Mouse (Mus musculus) 416B (cell line): ENCODE data around the gene Large1.
"Not testable (repeated sequence)": the region's sequence is repeated elsewhere in the genome, so short reads cannot be mapped to it uniquely, and the experiment has no call there.

Experiments used
- DNase-seq: peaks from one replicate; pipeline ENCODE4 v3.0.0; 2011; ENCODE audit warnings: low read depth

The Large1 gene

GRCm38 (mm10) chr8:73161994-73162393, 191.3 kb downstream of the Large1 start:
- no peak for DNase-seq

- DNase-seq = no peak
Observed at GRCm38 (mm10) chr8:73161564-73161963, 191.8 kb downstream of the Large1 start.

- no peak for DNase-seq
Observed at GRCm38 (mm10) chr8:73160945-73161344, 192.4 kb downstream of the Large1 start.

- no peak for DNase-seq
Observed at GRCm38 (mm10) chr8:73147236-73147635, 206.1 kb downstream of the Large1 start.

DNA sequence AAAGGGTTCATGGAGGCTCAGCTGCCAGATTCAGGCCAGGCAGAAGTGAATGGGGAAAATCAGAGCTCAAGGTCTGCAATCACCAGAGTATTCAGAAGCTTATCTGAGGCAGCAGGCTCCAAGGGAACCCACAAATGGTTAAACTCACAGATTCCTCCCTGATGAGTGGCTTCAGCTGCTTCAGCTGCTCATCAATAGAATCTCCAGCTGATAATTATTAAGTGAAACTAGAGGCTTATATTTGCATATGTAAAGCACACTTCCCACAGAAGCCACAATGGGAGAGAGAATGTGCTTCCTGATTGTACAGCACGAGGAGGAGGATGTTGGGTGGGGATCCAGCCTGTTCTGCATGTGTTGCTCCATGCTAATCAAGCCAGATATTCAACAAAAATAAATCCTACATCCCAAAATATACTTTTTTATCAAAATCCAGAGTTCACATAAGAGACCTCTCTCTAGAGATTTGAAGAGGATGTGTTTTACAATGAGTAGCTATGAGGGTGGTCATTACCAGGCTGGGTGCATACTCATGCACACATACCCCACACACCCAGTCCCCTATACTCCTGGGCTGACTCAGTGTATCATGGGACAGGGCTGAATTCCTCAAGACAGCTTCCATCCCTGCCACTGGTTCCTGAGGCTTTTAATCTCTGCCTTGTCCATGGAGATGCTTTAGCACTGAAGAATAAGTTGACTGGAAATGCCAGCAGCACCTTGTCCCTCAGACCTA, 210.5 kb downstream of the Large1 start:
- DNase-seq = no peak

DNA sequence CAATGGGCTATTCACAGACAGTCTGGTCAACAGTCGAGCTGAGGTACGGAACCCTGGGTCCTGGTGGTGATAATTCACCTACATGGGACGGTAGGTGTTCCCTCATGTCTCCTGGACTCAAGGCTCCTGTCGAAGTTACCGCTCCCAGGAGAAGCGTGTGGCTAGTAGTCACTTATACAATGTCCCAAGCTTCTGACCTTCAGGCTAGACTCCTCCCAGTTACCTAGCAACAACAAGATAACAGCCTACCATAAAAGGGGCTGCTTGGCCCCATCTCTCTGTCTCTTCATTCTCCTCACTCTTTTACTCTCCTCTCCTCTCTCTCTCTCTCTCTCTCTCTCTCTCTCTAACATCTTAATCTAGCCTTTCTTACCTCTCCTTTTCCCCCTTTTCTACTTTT, 217.9 kb downstream of the Large1 start:
- DNase-seq = no peak

DNA sequence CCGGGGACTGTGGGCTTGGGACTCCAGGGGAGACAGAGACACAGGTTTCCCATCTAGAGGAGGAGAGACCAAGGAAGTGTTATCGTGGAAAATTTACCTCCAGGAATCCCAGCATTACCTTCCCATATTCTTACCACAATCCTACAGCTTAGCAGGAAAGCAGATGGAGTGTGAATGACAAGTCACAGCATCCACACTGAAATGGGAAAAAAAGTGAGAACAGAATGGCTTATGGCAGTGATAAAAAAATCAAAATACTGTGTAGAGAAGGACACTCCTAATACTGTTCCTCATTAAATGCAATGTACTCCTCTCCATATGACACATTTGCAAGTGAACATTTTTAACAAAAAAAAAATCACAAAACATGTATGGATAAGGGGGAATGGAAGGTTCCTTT, 221.3 kb downstream of the Large1 start:
- no peak for DNase-seq

DNA sequence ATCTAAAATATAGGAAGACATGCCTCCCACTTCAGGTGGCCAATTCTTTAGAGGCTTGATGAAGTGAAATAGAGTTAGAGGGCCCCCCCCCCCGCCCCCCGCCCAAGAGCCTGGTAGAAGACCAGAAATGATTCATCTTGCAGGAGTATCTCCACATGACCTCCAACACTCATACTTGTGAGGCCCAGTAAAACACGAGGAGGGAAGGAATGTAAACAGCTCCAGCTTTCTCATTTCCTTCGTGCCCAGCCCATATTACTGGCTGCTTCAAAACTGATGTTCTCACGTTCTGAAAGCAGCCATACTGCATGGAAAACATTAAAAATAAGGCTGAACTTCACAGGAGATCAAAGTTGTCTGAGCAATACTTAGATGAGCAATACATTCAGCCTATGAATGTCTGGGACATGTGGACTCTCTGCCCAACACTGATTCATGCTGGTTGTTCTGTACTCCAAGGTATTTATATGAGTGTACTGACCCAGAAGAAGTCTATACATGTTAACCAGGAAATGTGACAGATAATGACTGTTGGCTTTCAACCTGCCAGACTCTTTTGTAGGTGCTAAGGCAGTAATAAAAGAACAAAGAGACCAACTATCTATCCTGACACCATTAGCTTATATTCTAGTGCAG, 229.4 kb downstream of the Large1 start:
- DNase-seq = no peak

DNA sequence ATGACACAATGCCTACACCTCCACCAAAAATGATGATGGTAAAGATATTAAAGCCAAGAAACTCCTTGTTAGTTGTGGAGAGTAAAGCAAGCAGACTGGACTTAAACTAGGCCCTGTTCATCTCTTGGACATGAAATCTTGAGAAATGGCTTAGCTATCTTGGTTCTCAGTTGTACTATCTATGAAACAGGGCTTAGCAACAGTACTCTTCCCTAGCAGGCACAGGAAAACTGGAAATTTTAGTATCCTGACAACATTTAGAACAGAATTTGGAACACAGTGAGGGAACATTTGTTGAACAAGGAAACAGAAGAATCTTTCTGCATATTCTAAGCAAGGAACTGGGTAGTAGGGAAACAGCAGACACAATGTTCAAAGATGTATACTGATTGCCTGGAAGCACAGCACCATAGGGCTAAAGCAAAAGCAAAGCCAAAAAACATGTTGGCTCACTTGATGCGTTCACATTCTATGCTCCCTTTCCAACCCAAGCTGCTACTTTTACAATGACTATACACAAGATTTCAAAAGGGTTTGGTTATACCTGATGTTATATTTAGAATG, 240.9 kb downstream of the Large1 start:
- no peak for DNase-seq

GRCm38 (mm10) chr8:73104089-73104488, 249.3 kb downstream of the Large1 start:
- DNase-seq = no peak

GRCm38 (mm10) chr8:73101069-73101468, 252.3 kb downstream of the Large1 start:
- DNase-seq = no peak

GRCm38 (mm10) chr8:73100607-73101006, 252.7 kb downstream of the Large1 start:
- not testable (repeated sequence) for DNase-seq

- no peak for DNase-seq
Observed at GRCm38 (mm10) chr8:73099542-73099941, 253.8 kb downstream of the Large1 start.

GRCm38 (mm10) chr8:73096952-73097351, 256.4 kb downstream of the Large1 start:
- no peak for DNase-seq

GRCm38 (mm10) chr8:73077746-73078145, 275.6 kb downstream of the Large1 start:
- DNase-seq = not testable (repeated sequence)

GRCm38 (mm10) chr8:73061410-73061809, 291.9 kb downstream of the Large1 start:
- no peak for DNase-seq

DNA sequence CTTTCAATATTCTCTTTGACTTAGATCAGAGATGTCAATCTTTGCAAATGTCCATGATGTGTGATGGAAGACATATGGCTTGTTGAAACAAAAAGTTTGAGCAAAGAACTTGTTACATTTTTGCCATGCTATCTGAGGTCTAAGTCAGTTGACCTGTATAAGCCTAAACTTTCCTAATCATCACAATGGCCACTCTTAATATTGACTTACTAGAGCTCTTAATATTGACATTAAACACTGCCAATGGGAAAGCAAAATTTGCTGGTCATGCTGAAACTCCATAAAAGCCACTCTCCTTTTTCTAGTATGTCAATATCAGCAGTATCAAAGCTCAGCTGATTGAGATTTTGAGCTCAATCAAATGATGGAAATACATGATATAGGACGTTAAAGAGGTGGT, 298.6 kb downstream of the Large1 start:
- DNase-seq = no peak

- no peak for DNase-seq
Observed at GRCm38 (mm10) chr8:73053878-73054277, 299.5 kb downstream of the Large1 start.

DNA sequence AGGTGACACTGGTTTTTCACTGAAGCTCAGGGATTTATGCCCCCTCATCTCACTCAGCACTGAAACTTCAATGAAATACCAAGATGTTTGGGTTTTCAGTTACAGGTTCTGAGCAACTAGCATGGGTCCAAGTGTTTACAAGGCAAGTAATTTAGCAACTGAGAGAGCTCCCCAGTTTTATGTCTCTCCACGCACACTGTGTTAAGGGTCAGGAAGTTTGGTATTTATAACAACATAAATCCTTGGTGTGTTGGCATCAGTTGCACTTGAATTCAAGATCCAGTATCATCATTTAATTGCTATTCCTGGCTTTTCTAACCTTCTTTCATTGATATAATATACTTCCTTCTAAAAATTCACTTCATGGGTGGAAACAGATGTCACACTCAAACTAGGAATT, 300.9 kb downstream of the Large1 start:
- no peak for DNase-seq

GRCm38 (mm10) chr8:73048136-73048535, 305.2 kb downstream of the Large1 start:
- DNase-seq = no peak

GRCm38 (mm10) chr8:73029787-73030186, 323.6 kb downstream of the Large1 start:
- no peak for DNase-seq

- DNase-seq = no peak
Observed at GRCm38 (mm10) chr8:73018241-73018640, 335.1 kb downstream of the Large1 start.

- no peak for DNase-seq
Observed at GRCm38 (mm10) chr8:73017601-73018000, 335.7 kb downstream of the Large1 start.
